Mouse (Mus musculus): ENCODE measurements at regions not wholly inside any gene's neighbourhood (a gene's known extent, or its start where the extent isn't known, plus 50 kb on each side); places are given as distances from the start of the nearest gene placed in this dataset.

DNA sequence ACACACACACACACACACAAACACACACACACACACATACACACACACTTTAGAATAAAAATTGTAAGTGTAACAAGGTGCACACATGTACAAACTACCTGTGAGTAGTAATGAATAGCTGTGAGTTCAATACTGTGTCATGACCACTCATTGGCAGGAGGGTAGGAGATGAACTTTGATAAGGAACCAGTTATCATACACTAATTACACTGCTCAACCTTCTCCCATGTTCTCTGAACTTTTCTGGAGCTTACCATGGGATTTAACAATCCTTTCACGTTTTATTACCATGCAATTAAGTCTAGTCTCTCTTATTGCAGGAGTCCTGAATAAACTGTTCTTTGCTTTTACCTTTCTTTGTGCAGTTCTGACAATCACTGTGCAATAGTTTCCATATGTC is 638.0 kb downstream of the Pla2g4a start:
- H3K27ac ChIP-seq (replicated peaks; ENCODE audit: low read depth, low read length): no peak overlapping the region
- no peak overlapping the region for H3K4me3 ChIP-seq (replicated peaks; ENCODE audit: low read length)
- no peaks in the 10 kb centered on the region for H3K27me3 ChIP-seq (ENCODE audit: control insufficient read depth, insufficient read depth, low read length)
- WGBS: 30% methylated on average over 1 of the region's 1 CpGs
- H3K9ac ChIP-seq (ENCODE audit: low read depth, low read length, severe bottlenecking): no peak overlapping the region
- no peak overlapping the region for H3K4me2 ChIP-seq (replicated peaks; ENCODE audit: low read depth, low read length, severe bottlenecking)
- H3K36me3 ChIP-seq (ENCODE audit: control insufficient read depth, insufficient read depth, low read length): no peaks in the 10 kb centered on the region
- H3K9me3 ChIP-seq (ENCODE audit: control insufficient read depth, low read length): no peaks in the 10 kb centered on the region
- TF ChIP-seq POLR2A (IDR thresholded peaks at IDR 0.05; ENCODE audit: borderline replicate concordance, extremely low read depth, insufficient read depth, insufficient read length): no peak
- no peak for ATAC-seq (ENCODE audit: low FRiP score, low read depth)
- H3K4me1 ChIP-seq (ENCODE audit: control insufficient read depth, insufficient read depth, low read length): no peaks in the 10 kb centered on the region
- no peak for DNase-seq (ENCODE audit: low spot score)

- H3K9me3 ChIP-seq (ENCODE audit: control insufficient read depth, low read length): no peaks in the 10 kb centered on the region
- no peak overlapping the region for H3K9ac ChIP-seq (ENCODE audit: low read depth, low read length, severe bottlenecking)
- H3K4me1 ChIP-seq (ENCODE audit: control insufficient read depth, insufficient read depth, low read length): no peaks in the 10 kb centered on the region
- no peak overlapping the region for H3K27ac ChIP-seq (replicated peaks; ENCODE audit: low read depth, low read length)
- H3K4me3 ChIP-seq (replicated peaks; ENCODE audit: low read length): no peak overlapping the region
- no peak for TF ChIP-seq POLR2A (IDR thresholded peaks at IDR 0.05; ENCODE audit: borderline replicate concordance, extremely low read depth, insufficient read depth, insufficient read length)
- no peak for DNase-seq (ENCODE audit: low spot score)
- H3K4me2 ChIP-seq (replicated peaks; ENCODE audit: low read depth, low read length, severe bottlenecking): no peak overlapping the region
- 97% methylated on average over 1 of the region's 1 CpGs for WGBS
- ATAC-seq (ENCODE audit: low FRiP score, low read depth): no peak
- no peaks in the 10 kb centered on the region for H3K27me3 ChIP-seq (ENCODE audit: control insufficient read depth, insufficient read depth, low read length)
- H3K36me3 ChIP-seq (ENCODE audit: control insufficient read depth, insufficient read depth, low read length): no peaks in the 10 kb centered on the region
Observed at GRCm38 (mm10) chr1:149289725-149290124, 671.4 kb downstream of the Pla2g4a start.

DNA sequence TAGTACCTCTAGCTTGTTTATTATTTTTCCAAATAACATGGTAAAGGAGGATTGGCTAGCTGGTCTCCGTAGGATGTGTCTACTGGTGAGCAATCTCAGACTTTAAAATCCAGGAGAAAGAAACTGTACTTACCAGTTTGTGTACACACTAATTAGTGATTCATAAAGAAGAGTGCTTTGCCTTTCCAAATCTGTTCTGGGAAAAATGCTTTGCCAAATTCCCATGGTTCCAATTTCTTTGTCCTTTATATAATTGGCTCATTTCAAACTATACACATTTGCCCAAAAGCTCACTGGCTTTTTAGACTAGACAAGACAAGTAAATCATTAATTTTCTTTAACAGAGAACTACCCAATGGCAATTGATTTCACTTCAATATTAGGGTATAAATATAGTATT is 686.2 kb downstream of the Pla2g4a start:
- no peak for TF ChIP-seq POLR2A (IDR thresholded peaks at IDR 0.05; ENCODE audit: borderline replicate concordance, extremely low read depth, insufficient read depth, insufficient read length)
- Histone ChIP-seq H3K27ac (replicated peaks; ENCODE audit: low read depth, low read length) (no peak overlapping the region), H3K4me3 (replicated peaks; ENCODE audit: low read length) (no peak overlapping the region), H3K4me1 (ENCODE audit: control insufficient read depth, insufficient read depth, low read length) (no peaks in the 10 kb centered on the region), H3K9ac (ENCODE audit: low read depth, low read length, severe bottlenecking) (no peak overlapping the region), H3K27me3 (ENCODE audit: control insufficient read depth, insufficient read depth, low read length) (no peaks in the 10 kb centered on the region), H3K4me2 (replicated peaks; ENCODE audit: low read depth, low read length, severe bottlenecking) (no peak overlapping the region), H3K36me3 (ENCODE audit: control insufficient read depth, insufficient read depth, low read length) (no peaks in the 10 kb centered on the region), H3K9me3 (ENCODE audit: control insufficient read depth, low read length) (no peaks in the 10 kb centered on the region)
- 65% methylated on average over 1 of the region's 1 CpGs for WGBS
- ATAC-seq (ENCODE audit: low FRiP score, low read depth): no peak
- DNase-seq (ENCODE audit: low spot score): no peak

DNA sequence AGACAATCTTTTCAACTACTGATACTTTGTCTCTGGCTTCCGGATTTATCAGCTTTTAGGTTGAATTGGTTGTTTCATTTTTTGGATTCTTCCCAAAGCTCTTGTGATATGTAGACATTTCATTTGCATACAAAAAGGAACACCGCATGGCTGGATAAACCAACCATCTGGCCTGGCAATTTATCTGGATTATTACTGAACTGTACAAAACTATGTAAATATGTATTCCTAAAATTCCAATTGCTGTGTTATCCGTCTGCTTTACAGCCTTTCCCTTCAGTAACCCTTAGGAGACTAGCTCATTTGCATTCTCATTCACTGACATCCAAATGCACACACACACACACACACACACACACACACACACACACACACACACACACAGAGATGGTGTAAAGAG is 704.2 kb downstream of the Pla2g4a start:
- no peaks in the 10 kb centered on the region for H3K4me1 ChIP-seq (ENCODE audit: control insufficient read depth, insufficient read depth, low read length)
- no peaks in the 10 kb centered on the region for H3K27me3 ChIP-seq (ENCODE audit: control insufficient read depth, insufficient read depth, low read length)
- H3K4me2 ChIP-seq (replicated peaks; ENCODE audit: low read depth, low read length, severe bottlenecking): no peak overlapping the region
- no peak overlapping the region for H3K27ac ChIP-seq (replicated peaks; ENCODE audit: low read depth, low read length)
- H3K4me3 ChIP-seq (replicated peaks; ENCODE audit: low read length): no peak overlapping the region
- no peak overlapping the region for H3K9ac ChIP-seq (ENCODE audit: low read depth, low read length, severe bottlenecking)
- DNase-seq (ENCODE audit: low spot score) (no peak), ATAC-seq (ENCODE audit: low FRiP score, low read depth) (no peak)
- 86% methylated on average over 3 of the region's 3 CpGs for WGBS
- no peaks in the 10 kb centered on the region for H3K9me3 ChIP-seq (ENCODE audit: control insufficient read depth, low read length)
- H3K36me3 ChIP-seq (ENCODE audit: control insufficient read depth, insufficient read depth, low read length): no peaks in the 10 kb centered on the region
- no peak for TF ChIP-seq POLR2A (IDR thresholded peaks at IDR 0.05; ENCODE audit: borderline replicate concordance, extremely low read depth, insufficient read depth, insufficient read length)

- H3K4me3 ChIP-seq (replicated peaks; ENCODE audit: low read length): no peak overlapping the region
- no peak overlapping the region for H3K9ac ChIP-seq (ENCODE audit: low read depth, low read length, severe bottlenecking)
- TF ChIP-seq POLR2A (IDR thresholded peaks at IDR 0.05; ENCODE audit: borderline replicate concordance, extremely low read depth, insufficient read depth, insufficient read length): no peak
- ATAC-seq (ENCODE audit: low FRiP score, low read depth): no peak
- no peaks in the 10 kb centered on the region for H3K9me3 ChIP-seq (ENCODE audit: control insufficient read depth, low read length)
- H3K27ac ChIP-seq (replicated peaks; ENCODE audit: low read depth, low read length): no peak overlapping the region
- H3K4me1 ChIP-seq (ENCODE audit: control insufficient read depth, insufficient read depth, low read length): no peaks in the 10 kb centered on the region
- no peaks in the 10 kb centered on the region for H3K36me3 ChIP-seq (ENCODE audit: control insufficient read depth, insufficient read depth, low read length)
- H3K4me2 ChIP-seq (replicated peaks; ENCODE audit: low read depth, low read length, severe bottlenecking): no peak overlapping the region
- H3K27me3 ChIP-seq (ENCODE audit: control insufficient read depth, insufficient read depth, low read length): no peaks in the 10 kb centered on the region
- WGBS: 47% methylated on average over 4 of the region's 4 CpGs
- peak; percentile 27 for DNase-seq (ENCODE audit: low spot score)
Observed at GRCm38 (mm10) chr1:149254141-149254540, 706.9 kb downstream of the Pla2g4a start.
